Mouse (Mus musculus) thymus, postnatal 36 days (tissue): ENCODE results near the gene Zmiz1.

Source experiments
- DNase-seq, 2 experiments: peaks; one replicate each; pipeline ENCODE4 v3.0.0; 2022; ENCODE audit warnings: mixed read lengths in 2 of 2

The Zmiz1 gene

DNA sequence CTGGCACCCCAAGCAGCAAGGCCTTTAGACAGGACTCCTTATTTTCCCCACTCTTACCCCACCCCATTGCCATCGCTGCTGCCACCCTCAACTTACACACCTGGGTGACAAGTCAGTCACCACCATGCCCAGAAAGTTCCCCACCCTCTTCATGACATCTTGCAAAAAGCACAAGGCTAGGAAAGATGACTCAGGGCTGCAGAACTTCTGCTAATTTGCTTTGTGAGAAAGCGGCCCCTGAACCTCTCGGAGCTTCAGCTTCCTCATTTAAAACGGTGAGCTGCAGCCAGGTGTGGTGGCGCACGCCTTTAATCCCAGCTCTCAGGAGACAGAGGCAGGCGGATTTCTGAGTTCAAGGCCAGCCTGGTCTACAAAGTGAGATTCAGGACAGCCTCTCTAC lies 141.4 kb downstream of the Zmiz1 start:
- DNase-seq, result no peak

DNA sequence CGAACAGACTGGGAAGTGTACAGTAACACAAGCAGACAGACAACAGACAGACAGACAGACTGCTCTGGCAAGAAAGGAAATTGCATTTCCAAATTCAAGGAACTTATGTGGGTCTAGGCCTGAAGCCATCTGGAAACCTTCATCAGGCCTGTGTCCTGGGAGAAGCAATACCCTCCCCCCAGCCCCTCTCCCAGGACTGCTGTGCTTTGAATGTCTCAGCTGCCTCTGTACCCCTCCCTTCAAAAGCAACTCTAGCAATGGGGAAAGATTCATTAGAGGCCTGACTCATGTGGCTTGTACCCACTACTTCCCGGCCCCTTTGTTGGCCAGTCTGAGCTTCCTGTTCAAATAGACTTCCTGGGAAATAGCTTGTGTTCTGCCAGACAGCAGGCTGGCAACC lies 142.0 kb downstream of the Zmiz1 start:
- DNase-seq, result no peak

DNA sequence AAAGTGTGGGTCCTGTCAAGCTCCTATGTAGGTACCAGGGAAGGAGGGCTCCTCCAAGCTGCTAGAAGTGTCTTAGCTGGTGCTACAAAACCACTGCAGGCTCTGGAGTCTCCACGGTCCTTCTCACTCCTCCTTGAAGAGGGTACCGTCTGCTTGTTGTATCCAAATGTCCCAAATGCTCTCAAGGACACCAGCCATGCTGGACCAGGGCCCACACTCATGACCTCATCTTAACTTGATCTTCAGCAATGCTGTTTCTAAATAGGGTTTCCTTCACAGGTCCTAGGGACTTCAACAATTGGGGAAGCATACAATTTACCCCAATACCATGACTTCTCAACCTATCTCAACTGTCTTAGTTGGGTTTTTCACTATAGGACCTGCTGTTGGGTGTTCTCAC lies 143.0 kb downstream of the Zmiz1 start:
- DNase-seq, result no peak

DNA sequence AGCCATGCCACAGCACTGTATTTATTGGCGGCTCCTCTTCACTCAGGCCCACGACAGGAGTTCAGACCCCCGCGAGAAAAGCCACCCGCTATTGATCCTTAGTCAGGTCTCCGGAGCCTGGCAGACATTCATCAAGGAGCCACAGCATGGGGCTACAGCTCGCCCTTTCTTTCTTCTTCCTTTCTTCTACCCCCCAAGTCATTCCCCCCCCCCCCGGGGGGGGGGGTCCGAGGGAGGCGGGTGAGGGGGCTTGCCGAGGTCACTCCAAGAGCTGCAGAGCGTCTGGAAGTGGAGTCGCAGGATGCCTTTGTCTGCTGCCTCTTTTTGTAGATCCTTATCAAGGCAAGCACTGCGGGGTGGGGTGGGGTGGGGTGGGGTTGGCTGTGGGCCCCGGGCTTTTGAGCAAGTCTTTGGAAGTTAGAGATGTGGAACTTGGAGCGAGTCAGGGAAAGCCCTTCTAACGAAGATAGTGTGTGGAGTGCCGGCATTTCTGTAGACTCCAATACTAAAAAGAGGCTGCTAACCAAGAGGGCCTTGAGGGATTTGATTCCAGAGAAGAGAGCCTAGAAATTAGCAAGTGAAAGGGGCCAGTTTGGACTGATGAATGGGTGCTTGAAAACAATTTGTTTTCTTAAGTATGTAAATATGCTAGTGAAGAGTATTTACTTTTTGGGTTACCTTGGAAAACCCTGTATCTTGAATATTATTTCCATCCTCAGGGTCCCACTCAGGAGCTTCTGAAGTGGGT lies 145.6 kb downstream of the Zmiz1 start:
- no peak for DNase-seq

DNA sequence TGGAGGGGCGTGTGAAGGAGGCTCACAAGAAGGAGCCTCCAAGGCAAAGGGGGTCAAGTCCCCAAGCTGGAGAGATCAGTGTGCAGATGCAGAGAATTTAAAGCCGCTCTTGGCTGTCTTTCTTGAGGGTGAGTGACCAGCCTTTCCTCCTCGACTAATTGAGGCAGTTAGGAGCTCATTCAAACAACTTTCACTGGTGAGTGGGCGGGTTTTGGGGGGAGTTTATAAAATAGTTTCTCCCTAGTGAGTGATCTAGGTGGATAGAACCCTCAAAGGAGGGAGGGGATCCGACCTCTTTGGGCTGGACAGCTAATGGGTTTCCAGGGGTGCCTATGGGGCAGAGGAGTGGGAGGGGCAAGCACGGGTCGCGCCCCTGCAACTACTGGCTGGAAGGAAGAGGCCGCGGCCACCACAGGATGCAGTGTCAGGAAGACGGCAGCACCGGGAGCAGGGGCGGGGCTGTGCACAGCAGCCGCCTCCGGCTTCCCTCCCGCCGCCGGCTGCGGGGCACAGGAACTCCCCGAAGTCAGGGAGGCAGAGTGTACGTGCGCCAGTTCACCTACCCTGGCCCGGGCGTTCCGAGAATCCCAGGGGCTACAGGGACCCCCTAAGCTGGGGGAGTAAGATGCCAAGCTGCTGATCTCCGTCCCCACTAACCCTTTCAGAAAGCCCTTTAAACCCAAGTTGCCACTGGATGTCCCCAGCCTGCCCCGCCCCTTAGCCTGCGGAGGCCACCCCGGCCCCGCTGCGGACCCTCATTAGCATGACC lies 147.6 kb downstream of the Zmiz1 start:
- peak; percentile 82 to 90 for DNase-seq

DNA sequence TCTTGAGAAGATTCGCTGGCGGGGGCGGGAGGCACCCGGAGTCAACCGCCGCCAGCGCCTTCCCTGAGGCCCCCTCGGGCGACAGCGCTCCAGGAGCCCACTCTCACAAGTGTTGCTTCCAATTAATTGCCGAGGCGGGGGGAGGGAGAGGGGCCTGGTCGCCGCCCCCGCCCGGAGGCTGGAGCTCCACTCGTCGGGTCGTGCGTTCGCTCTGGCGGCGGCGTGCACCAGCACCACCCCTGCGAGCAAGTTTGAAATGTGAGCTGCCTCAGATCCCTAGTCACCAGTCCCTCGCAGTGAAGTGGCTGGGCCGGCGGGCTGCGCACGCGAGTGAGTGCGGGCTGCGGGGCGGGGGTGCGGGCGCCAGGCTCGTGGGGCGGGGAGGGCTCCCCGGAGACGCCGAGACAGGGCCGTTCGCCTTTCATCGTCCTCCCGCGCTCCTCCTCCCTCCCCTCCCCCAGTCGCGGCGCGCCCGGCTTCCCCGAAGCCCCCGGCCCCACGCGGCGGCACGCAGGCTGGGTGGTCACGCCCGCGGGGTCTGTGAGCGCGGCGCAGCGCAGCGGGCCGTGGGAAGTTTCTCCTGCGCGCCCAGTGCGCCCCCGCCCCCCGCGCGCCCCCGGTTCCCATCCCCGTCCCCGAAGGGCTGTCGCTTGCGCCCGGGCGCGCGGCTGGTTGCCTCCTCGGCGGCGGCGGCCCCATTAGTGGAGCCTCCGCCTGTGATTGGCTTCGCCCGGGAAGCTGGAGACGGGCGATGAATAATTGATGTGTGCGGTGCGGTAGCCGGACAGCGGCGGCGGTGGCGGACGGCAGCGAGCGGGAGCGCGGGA lies 148.4 kb downstream of the Zmiz1 start:
- DNase-seq, result peak; percentile 48 to 63

DNA sequence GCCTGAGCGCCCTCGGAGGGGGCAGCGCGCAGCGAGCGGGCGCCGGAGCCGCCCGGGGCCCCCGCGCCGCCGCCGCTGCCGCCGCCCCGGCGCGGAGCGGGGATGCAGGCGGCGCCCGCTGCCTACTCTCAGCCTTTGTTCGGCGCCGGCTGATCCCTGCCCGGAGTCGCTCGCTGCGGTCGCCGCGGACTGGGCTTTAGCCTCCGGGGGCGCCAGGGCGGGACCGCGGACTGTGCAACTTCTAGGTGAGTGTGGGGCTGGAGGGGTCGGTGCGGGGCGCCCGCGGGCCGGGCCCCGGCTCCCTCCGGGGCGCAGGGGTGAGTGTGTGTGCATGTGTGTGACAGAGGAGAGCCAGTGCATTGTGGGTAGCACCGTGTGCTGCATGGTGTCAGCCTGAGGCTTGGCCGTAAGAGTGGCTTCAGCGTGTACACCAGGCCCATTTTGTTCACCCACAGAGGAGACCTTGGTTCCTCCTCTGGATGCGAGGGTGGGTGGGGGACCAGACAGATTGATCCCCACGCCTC lies 149.0 kb downstream of the Zmiz1 start:
- peak; percentile 73 to 76 for DNase-seq

DNA sequence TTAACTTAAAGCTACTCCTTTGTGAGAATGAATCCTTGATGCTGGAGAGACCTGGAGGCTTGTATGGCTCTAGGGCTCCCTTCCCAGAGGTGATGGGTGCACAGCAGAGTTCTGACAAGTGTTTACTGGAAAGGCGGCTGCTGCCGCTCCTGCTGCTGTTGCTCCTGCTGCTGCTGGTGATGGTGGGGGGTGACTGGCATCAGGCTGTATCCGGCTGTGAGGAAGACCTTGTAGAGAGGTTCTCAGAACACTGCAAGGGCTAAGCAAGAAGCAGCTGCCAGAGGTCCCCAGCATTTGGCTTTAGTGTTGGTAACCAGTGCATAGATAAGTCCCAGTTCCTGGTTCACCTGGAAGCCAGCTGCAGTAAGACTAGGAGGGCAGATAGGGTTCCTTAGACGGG lies 149.6 kb downstream of the Zmiz1 start:
- peak; percentile 26 to 49 for DNase-seq

DNA sequence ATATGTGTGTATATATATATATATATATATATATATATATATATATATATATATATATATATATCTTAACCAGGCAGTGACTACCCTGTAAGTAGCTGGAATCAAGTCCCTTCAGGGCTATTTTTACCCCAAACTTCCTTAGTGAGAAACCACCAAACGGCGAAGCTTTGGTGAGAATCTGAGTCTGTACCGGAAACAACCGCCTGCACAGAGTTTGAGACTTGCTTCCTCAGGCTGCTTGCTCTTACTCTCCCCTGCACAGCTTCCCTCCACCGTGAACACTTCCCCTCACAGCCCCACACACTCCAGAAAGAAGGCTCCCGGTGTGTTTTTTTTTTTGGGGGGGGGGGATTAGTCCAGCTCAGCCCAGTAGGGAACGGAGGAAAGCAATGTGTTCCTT lies 150.4 kb downstream of the Zmiz1 start:
- DNase-seq, result peak; percentile 56 to 67

DNA sequence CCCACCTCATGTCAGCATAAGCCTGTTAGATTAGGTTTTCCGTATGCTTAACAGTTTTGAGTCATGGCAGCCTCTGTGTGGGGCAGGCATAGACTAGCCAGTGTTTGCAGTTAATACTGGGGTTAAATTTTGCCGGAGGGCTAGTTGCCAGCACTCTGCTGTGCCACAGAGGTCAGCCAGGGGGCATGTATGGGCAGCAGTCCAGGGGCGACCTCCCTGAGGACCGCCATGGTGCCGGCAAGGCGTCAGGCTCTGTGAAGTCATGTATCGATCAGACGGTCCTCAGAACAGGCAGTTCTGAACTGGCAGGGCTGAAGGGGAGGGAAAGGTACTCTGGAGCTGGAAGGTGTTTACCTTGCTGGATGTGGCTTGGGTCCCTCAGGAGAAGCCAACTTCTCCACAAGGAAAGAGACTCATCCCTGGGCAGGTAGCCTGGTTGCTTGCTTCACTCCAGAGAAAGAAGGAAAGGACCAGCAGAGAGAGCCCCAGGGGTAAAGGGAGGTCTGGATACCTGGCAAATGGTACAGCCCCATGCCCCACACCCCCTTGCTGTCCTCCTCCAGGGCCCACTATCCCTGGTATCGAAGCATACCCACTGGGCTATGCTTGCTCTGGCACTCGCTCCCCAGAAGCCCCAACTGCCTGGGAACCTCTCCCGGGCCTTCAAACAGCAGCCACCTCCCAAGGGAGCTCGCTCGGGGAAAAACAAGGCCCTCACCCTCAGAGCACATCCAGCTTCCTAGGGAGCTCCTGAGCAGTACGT lies 151.6 kb downstream of the Zmiz1 start:
- no peak for DNase-seq

DNA sequence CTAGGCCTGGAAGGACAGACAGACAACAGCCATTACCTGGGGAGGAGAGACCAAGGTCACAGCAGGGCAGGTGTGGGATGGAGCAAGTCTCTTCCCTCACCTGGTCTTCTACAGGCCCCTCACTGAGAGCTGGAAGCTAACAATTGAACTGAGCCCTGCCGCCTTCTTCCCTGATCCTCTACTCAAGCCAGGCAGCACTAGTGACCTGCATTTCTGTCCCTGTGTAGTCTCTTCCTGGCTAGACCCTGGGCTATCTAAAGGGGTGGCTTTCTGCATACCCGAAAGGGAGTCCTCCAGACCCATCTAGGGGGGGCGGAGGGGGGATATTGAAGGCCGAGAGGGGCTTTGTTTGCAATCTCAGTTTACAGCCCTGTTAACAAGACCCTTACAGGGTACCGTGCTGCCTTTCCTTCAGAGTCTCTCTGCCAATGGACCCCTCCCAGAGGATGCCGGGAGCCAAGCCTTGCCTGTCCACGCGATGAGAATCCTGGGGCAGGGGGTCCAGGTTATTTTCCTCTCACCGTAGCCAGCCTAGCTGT lies 152.2 kb downstream of the Zmiz1 start:
- no peak for DNase-seq

DNA sequence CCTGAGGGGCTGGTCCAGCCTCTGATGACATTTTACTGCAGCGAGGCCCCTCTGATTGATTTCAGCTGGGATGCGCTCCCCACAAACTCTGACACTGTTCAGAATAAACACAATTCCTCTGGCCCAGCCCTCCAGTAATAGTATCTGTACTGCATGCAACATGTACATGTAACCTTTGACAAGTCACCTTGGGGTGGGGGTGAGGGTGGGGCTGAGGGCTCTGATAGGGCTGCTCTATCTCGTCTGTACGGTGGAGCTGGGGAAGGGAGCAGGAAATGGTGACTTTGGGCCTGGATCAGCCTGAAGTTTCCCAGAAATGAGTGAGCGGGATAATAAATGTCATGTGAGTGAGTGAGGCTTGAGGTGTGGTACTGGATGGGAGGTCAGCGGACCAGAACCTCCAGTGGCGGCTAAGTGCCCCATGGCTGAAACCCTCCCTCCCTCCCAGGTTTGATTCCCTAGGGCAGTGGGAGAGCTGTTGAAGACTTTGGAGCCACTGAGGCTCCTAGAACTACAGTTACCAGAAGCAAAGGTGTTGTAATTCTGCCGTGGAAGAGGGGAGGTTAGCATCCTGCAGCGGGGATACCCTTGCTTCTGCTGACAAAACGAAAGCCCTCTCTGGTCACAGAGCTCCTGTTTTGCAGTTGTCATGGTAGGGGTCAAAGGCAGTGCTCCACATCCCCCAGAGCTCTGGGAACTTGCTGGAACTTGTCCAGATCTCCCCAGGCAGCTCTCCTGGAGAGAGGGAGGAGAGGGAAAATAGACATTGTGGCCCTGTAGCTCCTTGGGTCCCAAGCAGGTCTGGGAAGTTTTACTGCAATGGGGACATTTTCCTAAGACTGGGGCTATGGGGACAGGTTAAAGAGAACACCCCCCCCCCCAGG lies 153.1 kb downstream of the Zmiz1 start:
- no peak for DNase-seq

DNA sequence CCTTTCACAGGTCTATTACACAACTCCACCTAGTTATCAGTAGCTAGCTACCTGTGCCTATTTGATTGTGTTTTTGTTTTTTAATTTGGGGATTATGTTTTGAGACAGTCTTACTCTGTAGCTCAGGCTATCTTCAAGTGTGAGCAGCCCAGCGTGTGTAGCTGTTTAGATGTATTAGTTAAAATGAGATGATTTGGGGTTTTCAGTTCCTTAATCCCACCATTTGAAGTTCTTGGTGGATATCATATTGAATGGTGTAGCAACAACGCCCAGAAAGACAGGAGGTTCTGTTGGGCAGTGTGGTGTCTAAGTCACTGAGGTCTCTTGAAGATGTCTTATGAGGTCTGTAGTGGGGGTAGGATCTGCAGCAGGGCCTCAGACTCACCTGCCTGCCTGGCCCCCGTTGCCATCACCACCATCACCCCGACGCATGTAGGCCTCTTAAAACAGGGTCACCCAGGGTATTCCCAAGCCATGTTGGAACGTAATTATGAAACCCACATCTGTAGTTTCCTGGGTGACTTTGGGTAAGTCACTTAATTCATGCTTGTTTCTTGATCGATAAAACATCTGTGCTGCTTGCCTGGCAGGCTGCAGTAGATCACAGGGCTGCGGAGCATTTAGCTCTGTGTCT lies 155.1 kb downstream of the Zmiz1 start:
- no peak for DNase-seq

DNA sequence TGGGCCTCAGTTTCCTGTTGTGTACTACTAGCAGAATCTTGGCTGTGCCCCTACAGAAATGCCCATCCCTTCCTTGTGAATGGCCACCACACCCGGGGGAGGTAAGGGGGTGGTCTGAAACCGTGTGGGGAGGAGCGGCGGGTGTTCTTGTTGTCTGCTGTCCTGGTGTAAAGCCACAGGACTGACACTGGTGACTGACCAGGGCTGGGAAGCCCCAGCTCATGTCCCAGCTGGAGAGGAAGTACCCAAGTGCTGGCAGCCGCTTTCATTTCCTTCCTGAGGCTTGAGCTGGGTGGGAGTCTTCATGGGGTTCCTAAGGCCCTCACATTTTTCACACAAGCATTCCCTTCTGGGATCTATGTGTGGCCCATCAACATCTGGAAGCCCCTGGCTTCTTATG lies 155.7 kb downstream of the Zmiz1 start:
- DNase-seq, result no peak

DNA sequence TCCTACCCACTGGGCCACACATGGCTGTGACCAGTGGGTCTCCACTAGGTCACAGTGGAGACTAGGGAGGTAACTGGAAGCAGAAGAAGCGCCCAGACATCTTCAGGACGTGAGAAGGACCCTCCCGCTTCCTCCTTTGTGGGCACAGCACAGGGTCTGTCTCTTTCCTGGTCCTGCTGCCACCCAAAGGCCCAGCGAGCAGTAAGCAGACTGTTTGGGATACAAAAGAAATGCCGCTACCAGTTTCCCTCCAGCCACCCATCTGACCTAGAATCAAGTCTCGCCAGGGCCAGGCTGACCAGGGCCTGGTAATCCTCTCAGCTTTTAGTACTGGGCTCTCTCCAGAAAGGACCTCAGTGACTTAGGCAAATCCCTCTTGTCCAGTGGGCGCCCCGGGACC lies 156.6 kb downstream of the Zmiz1 start:
- no peak for DNase-seq

DNA sequence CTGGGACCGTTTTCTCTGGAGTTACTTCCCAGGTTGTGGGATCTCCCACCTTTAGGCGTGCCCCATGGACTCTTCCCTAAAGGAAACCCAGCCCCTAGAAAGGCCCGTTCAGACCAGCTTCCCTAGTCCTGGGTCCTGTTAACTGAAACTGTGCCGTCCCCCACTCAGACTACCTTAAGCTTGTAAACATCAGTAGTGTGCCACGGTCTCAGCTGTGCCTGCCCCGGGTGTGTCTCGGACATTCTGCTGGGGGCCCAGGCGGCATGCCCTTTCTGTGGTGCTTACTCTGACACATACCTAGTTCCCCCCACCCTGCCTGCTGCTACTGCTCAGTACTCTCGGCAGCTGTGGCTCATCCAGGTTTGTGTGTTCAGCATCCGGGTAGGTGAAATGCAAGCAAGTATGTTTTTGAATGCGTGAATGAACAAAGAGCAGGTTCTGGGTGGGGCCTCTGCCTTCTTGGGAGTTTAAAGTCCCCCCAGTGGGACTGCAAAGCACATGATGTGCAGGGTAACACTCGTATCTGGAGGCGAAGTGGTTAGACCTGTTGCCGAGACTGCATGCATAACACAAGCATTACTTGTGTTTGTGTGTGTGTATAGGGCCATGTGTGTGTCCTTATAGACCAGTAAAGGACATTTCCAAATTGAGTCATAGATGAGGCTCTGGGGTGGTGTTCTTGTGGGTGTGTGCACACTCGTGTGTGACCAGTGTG lies 157.2 kb downstream of the Zmiz1 start:
- no peak for DNase-seq

DNA sequence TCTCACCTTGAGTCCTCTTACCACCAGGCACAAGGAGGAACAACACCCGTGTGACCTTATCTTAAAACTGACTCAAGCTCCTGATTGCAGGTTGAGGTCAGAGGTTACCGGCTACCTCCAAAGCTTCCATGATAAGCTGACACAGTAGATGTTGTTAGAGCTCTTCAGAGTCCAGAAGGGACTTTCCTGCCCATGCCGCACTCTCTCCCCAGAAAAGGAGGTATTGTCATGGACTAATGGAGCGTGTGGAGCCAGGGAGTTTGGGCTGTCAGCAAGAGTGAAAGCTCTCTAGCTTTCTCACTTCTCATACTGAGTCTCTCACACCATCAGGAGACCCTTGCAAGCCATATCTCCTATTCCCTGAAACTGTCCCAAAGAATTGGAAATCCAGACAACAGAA lies 158.3 kb downstream of the Zmiz1 start:
- no peak for DNase-seq

DNA sequence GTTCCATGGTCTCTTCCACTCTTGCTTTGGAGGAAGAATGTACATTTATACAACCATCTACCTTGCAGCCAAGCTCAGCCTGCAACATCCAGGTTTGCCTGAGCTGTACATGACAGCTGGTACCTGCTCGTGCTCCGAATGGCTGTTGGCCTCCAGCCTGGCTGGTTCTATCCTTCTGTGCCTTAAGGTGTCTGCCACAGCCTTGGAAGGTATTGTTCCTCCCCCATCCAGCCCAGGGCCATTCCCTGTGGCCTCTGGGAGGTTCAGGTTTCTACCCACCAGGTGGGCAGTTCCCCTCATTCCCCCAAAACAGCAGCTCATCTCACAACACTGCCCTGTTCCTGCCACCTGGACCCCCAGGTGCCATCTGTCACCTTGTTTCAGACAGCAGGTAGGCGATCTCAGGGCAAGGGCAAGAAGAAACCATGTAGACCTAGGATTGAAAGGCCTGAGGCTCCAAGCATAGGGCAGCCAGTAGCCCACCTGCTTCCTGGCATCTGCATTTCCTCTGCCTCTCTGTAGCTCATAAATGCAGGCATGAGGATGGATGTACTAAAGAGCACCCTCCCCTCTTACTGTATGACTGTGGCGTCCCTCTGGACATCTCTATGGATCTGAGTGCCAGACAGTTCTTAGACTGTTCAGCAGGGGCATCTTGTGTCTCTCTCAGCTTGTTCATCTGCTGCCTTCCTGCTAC lies 160.2 kb downstream of the Zmiz1 start:
- no peak for DNase-seq

DNA sequence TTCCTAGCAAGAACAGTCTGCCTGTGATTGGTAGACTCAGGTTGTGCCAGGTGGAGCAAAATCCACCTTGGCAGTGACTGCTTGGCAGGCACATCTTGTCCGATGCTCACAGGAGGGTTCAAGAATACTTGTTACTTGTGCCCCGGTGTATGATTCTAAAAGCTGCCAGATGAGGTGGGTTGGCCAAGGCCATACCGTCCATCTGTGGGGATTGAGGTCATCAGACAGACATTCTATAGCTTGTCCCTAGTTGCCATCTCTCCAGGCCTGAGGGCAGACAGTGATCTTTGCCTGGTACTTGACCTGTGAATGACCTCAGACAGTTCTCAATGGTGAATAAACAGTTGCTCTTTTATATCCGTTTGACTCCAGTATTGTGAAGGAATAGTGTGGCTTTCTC lies 161.8 kb downstream of the Zmiz1 start:
- no peak for DNase-seq
